Mouse (Mus musculus) MEL (cell line): ENCODE measurements around the gene Tnfrsf13c. TPM values are rescaled to one million over a fixed set of nuclear protein-coding genes. Genes with fewer than 3 reads are reported as not detected.

Experiments
- DNase-seq: peaks from one replicate; pipeline ENCODE4 v3.0.0; 2011; ENCODE audit warnings: low read depth, low spot score
- H3K27ac ChIP-seq: 2 replicates; pipeline ENCODE4 v1.5.1; 2012; ENCODE audit warnings: low read depth, mild to moderate bottlenecking, control low read depth, low read length, moderate library complexity; ENCODE audit not compliant: control insufficient read depth
- H3K27me3 ChIP-seq, 2 experiments: fragments of 150-350 bp in 1 of 2; sonication (generic) in 1 of 2; 2 replicates each; pipeline ENCODE4 v1.6.1; 2012; ENCODE audit warnings: low read length in 2 of 2, mild to moderate bottlenecking in 2 of 2, improper control_type of control experiment in 1 of 2, moderate library complexity in 1 of 2; ENCODE audit not compliant: insufficient read depth in 2 of 2, control insufficient read depth in 1 of 2
- H3K36me3 ChIP-seq, 2 experiments: 2 replicates each; pipeline ENCODE4 v1.6.1; 2012 to 2014; ENCODE audit warnings: low read length in 2 of 2, improper control_type of control experiment in 1 of 2, inconsistent platforms in 1 of 2, mild to moderate bottlenecking in 1 of 2; ENCODE audit not compliant: insufficient read depth in 2 of 2, control insufficient read depth in 1 of 2
- H3K4me1 ChIP-seq, 2 experiments: fragments of 150-350 bp in 1 of 2; sonication (generic) in 1 of 2; 2 replicates each; pipeline ENCODE4 v1.6.1; 2012; ENCODE audit warnings: low read length in 2 of 2, improper control_type of control experiment in 1 of 2, mild to moderate bottlenecking in 1 of 2; ENCODE audit not compliant: insufficient read depth in 2 of 2, control insufficient read depth in 1 of 2
- H3K4me3 ChIP-seq, 2 experiments: fragments of 150-350 bp in 1 of 2; sonication (generic) in 1 of 2; 2 replicates each; pipeline ENCODE4 v1.5.1; 2012; ENCODE audit warnings: low read depth in 2 of 2, low read length in 2 of 2, mild to moderate bottlenecking in 2 of 2, moderate library complexity in 2 of 2, control low read depth in 1 of 2, improper control_type of control experiment in 1 of 2; ENCODE audit not compliant: control insufficient read depth in 1 of 2, insufficient read depth in 1 of 2
- H3K79me2 ChIP-seq: 2 replicates; pipeline ENCODE4 v1.6.1; 2012; ENCODE audit warnings: mild to moderate bottlenecking, low read length, moderate library complexity; ENCODE audit not compliant: control insufficient read depth, poor library complexity, insufficient read depth
- H3K9ac ChIP-seq: 2 replicates; pipeline ENCODE4 v1.6.1; 2012; ENCODE audit warnings: low read depth, mild to moderate bottlenecking, control low read depth, low read length, moderate library complexity; ENCODE audit not compliant: control insufficient read depth, poor library complexity, severe bottlenecking
- H3K9me3 ChIP-seq: fragments of 150-350 bp; sonication (generic); replicated peaks from 2 replicates; pipeline ENCODE4 v1.6.1; 2012; ENCODE audit warnings: mild to moderate bottlenecking, low read length, improper control_type of control experiment, moderate library complexity; ENCODE audit not compliant: insufficient read depth
- CHD1 ChIP-seq: IDR thresholded peaks from 2 replicates; pipeline ENCODE4 v1.6.1; 2012; ENCODE audit warnings: low read depth, mild to moderate bottlenecking, inconsistent platforms, low read length, improper control_type of control experiment
- CTCF ChIP-seq, 3 experiments: IDR thresholded peaks in 2 of 3; conservative IDR thresholded peaks in 1 of 3; 2 replicates each; pipeline ENCODE4 v1.5.1; 2011 to 2012; ENCODE audit warnings: low read length in 3 of 3, low read depth in 2 of 3, mild to moderate bottlenecking in 2 of 3, improper control_type of control experiment in 1 of 3, inconsistent platforms in 1 of 3, mixed read lengths in 1 of 3, moderate library complexity in 1 of 3; ENCODE audit not compliant: control insufficient read depth in 1 of 3, insufficient read depth in 1 of 3, poor library complexity in 1 of 3, severe bottlenecking in 1 of 3
- E2F4 ChIP-seq: IDR thresholded peaks from 2 replicates; pipeline ENCODE4 v1.6.1; 2011; ENCODE audit warnings: low read depth, low read length, improper control_type of control experiment, borderline replicate concordance
- ELF1 ChIP-seq: IDR thresholded peaks from 2 replicates; pipeline ENCODE4 v1.6.1; 2014; ENCODE audit warnings: low read depth, mild to moderate bottlenecking, inconsistent platforms, low read length, improper control_type of control experiment, moderate library complexity
- GABPA ChIP-seq: IDR thresholded peaks from 2 replicates; pipeline ENCODE4 v1.6.1; 2012; ENCODE audit warnings: low read depth, mild to moderate bottlenecking, inconsistent platforms, low read length, improper control_type of control experiment, moderate library complexity
- JUND ChIP-seq: IDR thresholded peaks from 2 replicates; pipeline ENCODE4 v1.6.1; 2011; ENCODE audit warnings: low read depth, mild to moderate bottlenecking, improper control_type of control experiment, low read length
- MAZ ChIP-seq: IDR thresholded peaks from 2 replicates; pipeline ENCODE4 v1.6.1; 2012; ENCODE audit warnings: low read depth, mild to moderate bottlenecking, inconsistent platforms, low read length, improper control_type of control experiment
- MEF2A ChIP-seq: IDR thresholded peaks from 2 replicates; pipeline ENCODE4 v1.6.1; 2014; ENCODE audit warnings: low read depth, mild to moderate bottlenecking, inconsistent platforms, low read length, improper control_type of control experiment; ENCODE audit not compliant: poor library complexity, insufficient replicate concordance, severe bottlenecking; ENCODE audit errors: extremely low read depth
- MXI1 ChIP-seq: IDR thresholded peaks from 2 replicates; pipeline ENCODE4 v1.6.1; 2011; ENCODE audit warnings: mild to moderate bottlenecking, low read depth, low read length, improper control_type of control experiment
- POLR2AphosphoS5 ChIP-seq: IDR thresholded peaks from 2 replicates; pipeline ENCODE4 v1.6.1; 2012; ENCODE audit warnings: low read depth, borderline replicate concordance, mild to moderate bottlenecking, inconsistent platforms, low read length, moderate library complexity, mixed read lengths
- RAD21 ChIP-seq: IDR thresholded peaks from 2 replicates; pipeline ENCODE4 v1.6.1; 2011; ENCODE audit warnings: mild to moderate bottlenecking, low read depth, low read length, improper control_type of control experiment
- SIN3A ChIP-seq: IDR thresholded peaks from 2 replicates; pipeline ENCODE4 v1.6.1; 2012; ENCODE audit warnings: low read length, improper control_type of control experiment, inconsistent platforms
- SMC3 ChIP-seq: IDR thresholded peaks from 2 replicates; pipeline ENCODE4 v1.6.1; 2011; ENCODE audit warnings: low read depth, low read length, improper control_type of control experiment
- UBTF ChIP-seq: IDR thresholded peaks from 2 replicates; pipeline ENCODE4 v1.6.1; 2012; ENCODE audit warnings: low read depth, mild to moderate bottlenecking, inconsistent platforms, low read length, improper control_type of control experiment, moderate library complexity, borderline replicate concordance; ENCODE audit not compliant: insufficient read depth
- USF2 ChIP-seq, 2 experiments: IDR thresholded peaks; 2 replicates each; pipeline ENCODE4 v1.6.1; 2011 to 2012; ENCODE audit warnings: improper control_type of control experiment in 2 of 2, low read length in 2 of 2, borderline replicate concordance in 1 of 2, inconsistent platforms in 1 of 2, low read depth in 1 of 2, mild to moderate bottlenecking in 1 of 2; ENCODE audit not compliant: insufficient read depth in 1 of 2
- ZKSCAN1 ChIP-seq: IDR thresholded peaks from 2 replicates; pipeline ENCODE4 v1.6.1; 2012; ENCODE audit warnings: low read depth, mild to moderate bottlenecking, inconsistent platforms, low read length, improper control_type of control experiment, moderate library complexity
- ZNF384 ChIP-seq: IDR thresholded peaks from 2 replicates; pipeline ENCODE4 v1.6.1; 2012; ENCODE audit warnings: low read depth, mild to moderate bottlenecking, inconsistent platforms, low read length, improper control_type of control experiment
- polyA plus RNA-seq, 2 experiments: library from polyadenylated mRNA; stranded (reverse) in 1 of 2; unstranded in 1 of 2; fragments of >175 nt in 1 of 2; fragments of >200 nt in 1 of 2; gene quantifications; 2 replicates each; pipeline versions ENCODE4 v1.2.1 to v1.2.4; 2012; ENCODE audit warnings: low replicate concordance in 2 of 2, low read depth in 1 of 2; ENCODE audit not compliant: insufficient read length in 2 of 2, insufficient read depth in 1 of 2, missing spikeins in 1 of 2
- total RNA-seq: library from RNA; depleted of rRNA; stranded (reverse); fragments of 300-350 nt; gene quantifications from 2 replicates; pipeline ENCODE4 v1.2.3, GENCODE M21; 2012

Gene Tnfrsf13c
- total and polyA plus RNA-seq, 3 experiments = 0.63 to 1.5 TPM; not detected in 1

DNA sequence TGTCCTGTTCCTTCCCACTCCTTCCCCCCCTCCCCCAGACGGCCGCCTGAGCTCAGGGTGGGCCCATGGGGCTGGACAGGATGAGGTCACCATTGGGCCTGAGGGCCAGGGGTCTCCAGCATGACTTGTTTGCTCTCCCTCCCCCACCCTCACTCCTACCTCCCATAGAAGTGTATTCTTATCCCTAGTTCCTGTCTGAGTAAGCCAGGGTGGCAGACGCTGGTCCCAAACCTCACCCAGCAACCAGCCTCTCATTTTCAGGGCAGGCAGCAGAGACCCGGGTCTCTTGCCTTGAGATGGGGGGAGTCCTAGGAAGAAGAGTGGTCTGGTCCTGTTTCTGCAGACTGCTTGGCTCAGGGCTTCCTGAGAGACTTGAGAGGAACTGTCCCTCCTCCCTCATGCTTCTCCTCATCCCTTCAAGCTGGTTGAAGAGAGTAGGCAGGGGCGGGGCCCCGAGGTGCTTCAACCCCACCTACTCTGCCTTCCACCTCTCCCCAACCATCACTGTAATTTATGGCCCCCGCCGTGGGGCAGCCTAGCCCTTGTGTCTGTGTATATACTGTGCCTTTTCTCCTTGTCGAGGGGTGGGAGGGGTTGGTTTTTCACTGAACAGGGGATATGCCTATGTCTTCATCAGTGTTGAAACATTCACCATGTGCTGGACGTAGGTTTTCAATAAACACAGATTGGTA, 19.3 kb downstream of the Tnfrsf13c start:
- DNase-seq = no peak
- Histone ChIP-seq H3K4me1 (no peaks in the 10 kb centered on the region), H3K9ac (no peak overlapping the region), H3K27ac (no peak overlapping the region), H3K4me3 (no peak overlapping the region), H3K36me3 (peaks cover 0 to 2% of the 10 kb centered on the region in 2 experiments; a peak in 2 of 4 replicates), H3K27me3 (no peaks in the 10 kb centered on the region), H3K9me3 (no peaks in the 10 kb centered on the region), H3K79me2 (no peaks in the 10 kb centered on the region)
- TF ChIP-seq RAD21 = no peak
- TF ChIP-seq MEF2A = no peak
- no peak for TF ChIP-seq USF2 (IDR thresholded peaks at IDR 0.05; ENCODE audit: borderline replicate concordance in 1 of 2, insufficient read depth in 1 of 2, low read depth in 1 of 2, low read length in 2 of 2)
- TF ChIP-seq SMC3 = no peak
- no peak for TF ChIP-seq UBTF
- TF ChIP-seq GABPA = no peak
- TF ChIP-seq E2F4 = no peak
- no peak for TF ChIP-seq MXI1
- no peak for TF ChIP-seq POLR2AphosphoS5

DNA sequence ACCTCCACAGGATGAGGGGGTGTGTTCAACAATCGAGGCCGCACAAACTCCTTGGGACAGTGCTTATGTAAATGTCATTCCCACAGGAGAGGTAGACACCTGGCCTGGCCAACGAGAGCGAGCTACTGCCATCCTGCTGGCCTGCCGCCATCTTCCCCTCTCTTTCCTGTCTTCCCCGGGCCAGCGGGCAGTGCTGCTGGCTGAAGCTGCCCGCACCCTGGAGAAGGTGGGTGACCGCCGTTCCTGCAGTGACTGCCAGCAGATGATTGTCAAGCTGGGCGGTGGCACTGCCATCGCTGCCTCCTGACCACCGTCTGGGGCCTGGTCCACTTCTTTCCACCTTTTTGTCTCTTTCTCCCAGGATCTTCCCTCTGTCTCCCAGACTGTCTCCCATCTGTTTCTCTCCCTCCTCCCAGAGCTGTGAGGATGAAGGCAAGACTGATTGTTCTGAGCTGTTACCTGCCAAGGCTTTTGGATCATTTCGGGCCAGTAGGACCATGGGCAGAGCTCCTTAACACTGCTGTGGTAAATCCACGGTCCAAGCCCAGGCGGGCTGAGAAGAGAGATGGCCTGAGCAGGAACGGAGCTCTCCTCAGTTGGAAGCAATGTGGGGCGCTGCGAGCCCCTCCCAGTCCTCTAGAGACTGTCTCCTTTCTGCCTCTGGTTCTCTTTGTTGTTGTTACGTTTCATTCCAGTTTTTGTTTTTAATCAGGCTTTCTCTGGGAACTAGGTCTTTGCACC, 20.4 kb downstream of the Tnfrsf13c start:
- Histone ChIP-seq H3K79me2 (no peaks in the 10 kb centered on the region), H3K4me3 (no peak overlapping the region), H3K27ac (no peak overlapping the region), H3K9ac (no peak overlapping the region), H3K27me3 (no peaks in the 10 kb centered on the region), H3K9me3 (no peaks in the 10 kb centered on the region), H3K36me3 (peaks cover 0 to 2% of the 10 kb centered on the region in 2 experiments; a peak in 2 of 4 replicates), H3K4me1 (no peaks in the 10 kb centered on the region)
- TF ChIP-seq ZNF384 (no peak), CHD1 (no peak), ELF1 (no peak), MAZ (no peak), ZKSCAN1 (no peak), JUND (no peak), GABPA (no peak), SIN3A (no peak), CTCF (IDR thresholded peaks at IDR 0.05 in 2 of 3, conservative IDR thresholded peaks at IDR 0.05 in 1 of 3; ENCODE audit: control insufficient read depth in 1 of 3, insufficient read depth in 1 of 3, low read depth in 2 of 3, low read length in 3 of 3, poor library complexity in 1 of 3, severe bottlenecking in 1 of 3) (no peak), MXI1 (no peak)
- no peak for DNase-seq
